Mouse (Mus musculus): ENCODE results near the gene Scamp3. TPM values are rescaled to one million over a fixed set of nuclear protein-coding genes. Genes with fewer than 3 reads are reported as not detected.

Gene Scamp3
- polyA plus RNA-seq, 1 experiment = 88.5 TPM

DNA sequence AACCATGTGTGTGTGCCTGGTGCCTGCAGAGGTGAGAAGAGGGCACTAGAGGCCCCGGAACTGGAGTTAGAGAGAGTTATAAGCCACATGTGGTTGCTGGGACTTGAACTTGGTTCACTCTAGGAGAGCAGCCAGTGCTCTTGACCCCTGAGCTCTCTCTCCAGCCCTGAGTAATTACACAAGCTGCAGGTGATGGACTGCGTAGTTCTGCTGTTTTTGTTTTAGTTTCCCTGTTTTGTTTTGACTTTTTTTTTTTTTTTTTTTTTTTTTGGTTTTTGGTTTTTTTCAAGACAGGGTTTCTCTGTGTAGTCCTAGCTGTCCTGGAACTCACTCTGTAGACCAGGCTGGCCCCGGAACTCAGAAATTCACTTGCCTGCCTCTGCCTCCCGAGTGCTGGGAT, 15.5 kb upstream of the Scamp3 start:
- 79% methylated on average over 4 of the region's 4 CpGs for WGBS

DNA sequence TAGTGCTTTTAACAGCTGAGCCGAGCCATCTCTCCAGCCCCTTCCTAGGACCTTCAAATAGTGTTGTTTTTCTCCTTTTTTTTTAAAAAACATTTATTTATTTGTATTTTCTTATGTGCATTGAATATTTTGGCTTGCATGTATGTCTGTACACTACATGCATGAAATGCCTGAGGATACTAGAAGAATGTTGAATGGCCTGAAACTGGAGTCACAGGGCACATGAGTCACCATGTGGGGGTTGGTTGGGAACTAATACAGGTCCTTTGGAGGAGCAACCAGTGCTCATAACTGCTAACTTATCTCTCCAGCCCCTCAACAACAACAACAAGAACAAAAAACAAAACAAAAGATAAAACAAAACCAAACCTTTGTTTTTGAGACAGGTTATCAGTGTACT, 14.2 kb upstream of the Scamp3 start:
- WGBS = 80% methylated on average over 1 of the region's 1 CpGs
- DNase-seq (ENCODE audit: low read depth, low spot score) = no peak

More for the DNA sequence above, 15.5 kb upstream of the Scamp3 start:
- DNase-seq (ENCODE audit: low read depth, low spot score) = no peak

DNA sequence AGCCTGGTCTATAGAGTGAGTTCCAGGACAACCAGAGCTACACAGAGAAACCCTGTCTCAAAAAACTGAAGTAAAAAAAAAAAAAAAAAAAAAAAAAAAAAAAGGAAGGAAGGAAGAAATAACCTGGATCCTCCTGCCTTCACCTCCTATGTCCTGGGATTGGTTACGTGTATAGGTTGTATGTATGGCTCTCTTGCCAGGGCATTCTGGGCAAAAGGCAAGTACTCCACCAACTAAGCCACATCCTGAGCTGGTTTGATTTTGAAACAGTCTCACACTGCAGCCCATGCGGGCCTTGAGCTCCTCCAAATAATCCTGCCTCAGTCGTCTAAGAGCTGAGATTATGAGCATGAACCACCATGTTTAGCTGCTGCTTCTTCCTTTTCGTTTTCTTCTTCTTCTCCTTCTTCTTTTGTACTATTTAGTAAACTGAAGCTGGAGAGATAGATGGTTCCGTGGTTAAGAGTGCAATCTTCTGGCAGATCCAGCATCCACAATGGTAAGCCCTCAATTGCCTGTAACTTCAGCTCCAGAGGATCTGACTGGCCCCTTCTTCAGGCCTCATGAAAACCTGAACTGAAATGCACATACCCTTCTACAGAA, 13.5 kb upstream of the Scamp3 start:
- no peak for DNase-seq (ENCODE audit: low read depth, low spot score)
- 64% methylated on average over 5 of the region's 5 CpGs for WGBS

DNA sequence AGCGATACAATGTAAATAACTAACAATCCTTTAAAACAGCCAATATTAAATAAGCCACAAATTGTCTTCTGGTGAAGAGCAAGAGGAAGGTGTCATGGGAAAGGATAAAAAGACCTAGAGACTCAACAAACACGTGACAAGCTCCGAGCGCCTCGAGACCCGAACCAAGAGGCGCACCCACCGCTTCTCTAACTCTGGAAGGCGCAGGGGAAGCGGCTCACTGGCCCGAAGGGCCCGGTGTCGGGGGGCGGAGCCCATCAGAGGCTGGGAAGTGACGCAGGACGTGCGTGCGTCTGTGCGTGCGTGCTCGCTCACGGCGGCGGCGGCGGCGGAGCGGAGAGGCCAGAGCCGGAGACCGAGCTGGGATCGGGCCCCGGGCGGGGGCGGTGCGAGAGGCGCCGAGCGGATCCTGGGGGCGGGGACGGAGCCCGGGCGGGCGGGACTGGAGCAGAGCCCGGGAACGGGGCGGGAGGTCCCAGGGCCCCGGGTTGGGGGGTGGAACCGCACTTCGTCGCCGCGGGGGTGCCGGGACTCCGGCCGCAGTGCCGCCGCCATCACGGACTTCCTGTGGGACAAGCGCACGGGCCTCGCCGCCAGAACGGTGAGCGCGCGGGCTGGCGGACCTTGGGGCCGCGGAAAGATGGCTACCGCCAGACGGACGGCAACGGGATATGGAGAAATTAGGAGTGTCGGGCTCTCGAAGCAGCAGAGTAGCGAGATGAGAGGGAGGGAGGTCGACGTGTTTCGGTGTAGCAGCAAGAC, 12.6 kb upstream of the Scamp3 start, which contains the start of gene Clk2:
TSS of gene Clk2 (plus strand) at position 290 of the 762 bp plus-strand sequence.
- under 1% methylated on average over 78 of the region's 79 CpGs for WGBS
- DNase-seq (ENCODE audit: low read depth, low spot score) = peak; percentile 57

DNA sequence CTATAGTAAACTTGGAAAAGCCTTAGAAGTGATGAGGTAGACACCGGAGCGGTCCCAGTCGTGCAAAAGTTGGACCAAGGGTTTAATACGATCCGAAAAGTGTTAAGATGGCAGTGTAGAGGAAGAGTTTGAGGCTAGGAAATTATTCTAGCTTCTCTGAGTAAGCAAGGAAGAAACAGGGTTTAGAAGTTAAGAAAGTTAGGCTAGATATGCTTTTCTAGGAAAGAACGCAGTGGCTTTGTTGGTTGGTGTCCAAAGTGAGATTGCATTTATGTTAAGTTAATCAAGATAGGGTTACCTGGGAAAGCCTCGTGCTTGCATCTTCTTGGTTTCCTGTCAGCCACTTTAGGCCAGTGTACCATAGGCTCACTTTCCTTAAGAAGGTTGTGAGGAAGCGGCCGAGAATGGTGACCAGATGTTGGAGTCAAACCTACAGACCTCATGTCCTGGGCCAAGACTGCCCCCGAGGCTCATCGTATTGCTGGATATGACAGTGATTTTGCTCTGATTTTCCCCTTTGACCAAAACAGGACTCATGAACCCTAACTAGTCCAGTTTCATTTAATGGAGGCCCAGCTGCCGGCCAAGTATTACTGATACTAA, 11.9 kb upstream of the Scamp3 start:
- no peak for DNase-seq (ENCODE audit: low read depth, low spot score)
- WGBS = 6% methylated on average over 12 of the region's 12 CpGs

DNA sequence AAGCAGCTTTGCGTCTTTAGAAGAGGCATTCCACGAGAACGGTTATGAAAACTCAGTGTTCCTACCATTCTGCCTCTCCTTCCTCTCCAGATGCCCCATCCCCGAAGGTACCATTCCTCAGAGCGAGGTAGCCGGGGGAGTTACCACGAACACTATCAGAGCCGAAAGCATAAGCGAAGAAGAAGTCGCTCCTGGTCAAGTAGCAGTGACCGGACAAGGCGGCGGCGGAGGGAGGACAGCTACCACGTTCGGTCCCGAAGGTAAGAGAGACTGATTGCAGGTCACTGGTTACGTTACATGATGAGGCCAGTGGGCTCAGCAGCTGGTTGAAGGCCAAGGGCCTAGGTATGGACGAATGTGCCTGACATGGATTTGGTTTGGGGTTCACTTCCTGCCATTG, 10.3 kb upstream of the Scamp3 start:
- 92% methylated on average over 19 of the region's 19 CpGs for WGBS
- DNase-seq (ENCODE audit: low read depth, low spot score) = no peak

DNA sequence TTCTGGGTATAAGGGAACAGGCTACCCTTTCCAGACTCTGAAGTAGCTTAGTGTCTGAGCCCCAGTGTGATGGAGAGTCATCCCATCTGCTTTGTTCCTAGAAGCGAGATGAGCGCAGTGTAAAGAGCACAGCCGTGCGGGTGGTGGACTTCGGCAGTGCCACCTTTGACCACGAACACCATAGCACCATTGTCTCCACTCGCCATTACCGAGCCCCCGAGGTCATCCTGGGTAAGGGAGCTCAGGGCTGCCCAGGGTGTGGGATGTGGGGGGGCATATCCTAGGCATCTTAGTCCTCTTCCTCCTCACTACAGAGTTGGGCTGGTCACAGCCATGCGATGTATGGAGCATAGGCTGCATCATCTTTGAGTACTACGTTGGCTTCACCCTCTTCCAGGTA, 2.4 kb upstream of the Scamp3 start:
- DNase-seq (ENCODE audit: low read depth, low spot score) = no peak
- WGBS = 91% methylated on average over 11 of the region's 11 CpGs

DNA sequence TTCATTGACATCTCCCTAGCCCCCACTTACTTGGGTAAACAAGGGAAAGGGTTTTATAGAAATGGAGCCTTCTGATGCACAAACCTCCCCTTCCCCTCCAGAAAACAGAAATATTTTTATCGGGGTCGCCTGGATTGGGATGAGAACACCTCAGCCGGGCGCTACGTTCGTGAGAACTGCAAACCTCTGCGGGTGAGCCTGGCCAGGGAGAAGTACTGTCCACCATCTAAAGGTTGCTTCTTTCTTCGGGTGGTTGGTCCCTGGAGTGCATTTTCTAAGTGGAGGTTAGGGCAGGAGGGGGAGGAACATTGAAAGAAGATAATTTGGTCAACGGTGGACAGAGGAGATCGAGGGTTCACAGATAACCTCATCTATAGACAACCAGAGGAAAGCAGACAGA, 1.7 kb upstream of the Scamp3 start:
- no peak for DNase-seq (ENCODE audit: low read depth, low spot score)
- WGBS = 86% methylated on average over 10 of the region's 10 CpGs

DNA sequence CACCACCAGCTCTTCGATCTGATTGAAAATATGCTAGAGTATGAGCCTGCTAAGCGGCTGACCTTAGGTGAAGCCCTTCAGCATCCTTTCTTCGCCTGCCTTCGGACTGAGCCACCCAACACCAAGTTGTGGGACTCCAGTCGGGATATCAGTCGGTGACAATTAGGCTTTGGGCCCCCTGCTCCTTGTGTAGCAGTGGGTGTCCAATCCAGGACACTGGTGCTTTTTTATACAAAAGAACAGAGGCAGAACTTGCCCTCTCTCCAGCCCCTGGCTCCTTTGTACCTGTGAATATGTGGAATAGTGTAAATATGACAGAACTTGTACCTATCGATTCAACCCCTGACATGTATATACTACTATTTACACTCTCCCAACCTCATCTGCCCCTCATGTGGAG, 852 bp upstream of the Scamp3 start:
- no peak for DNase-seq (ENCODE audit: low read depth, low spot score)
- 81% methylated on average over 7 of the region's 7 CpGs for WGBS

DNA sequence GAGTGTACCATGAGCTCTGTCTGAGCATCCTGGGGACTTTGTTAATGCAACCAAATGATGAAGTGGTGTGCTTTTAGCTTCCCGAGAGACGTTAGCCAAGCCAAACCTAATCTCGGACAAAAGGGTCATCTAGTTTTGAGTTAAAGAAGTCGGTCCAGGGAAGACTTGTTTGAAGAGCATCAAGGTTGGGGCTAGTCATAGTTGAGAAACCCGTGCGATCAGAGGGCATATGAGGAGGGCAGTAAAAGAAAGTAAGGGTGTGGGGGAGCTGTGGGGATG, 773 bp downstream of the Scamp3 start:
- 2% methylated on average over 6 of the region's 6 CpGs for WGBS
- no peak for DNase-seq (ENCODE audit: low read depth, low spot score)

DNA sequence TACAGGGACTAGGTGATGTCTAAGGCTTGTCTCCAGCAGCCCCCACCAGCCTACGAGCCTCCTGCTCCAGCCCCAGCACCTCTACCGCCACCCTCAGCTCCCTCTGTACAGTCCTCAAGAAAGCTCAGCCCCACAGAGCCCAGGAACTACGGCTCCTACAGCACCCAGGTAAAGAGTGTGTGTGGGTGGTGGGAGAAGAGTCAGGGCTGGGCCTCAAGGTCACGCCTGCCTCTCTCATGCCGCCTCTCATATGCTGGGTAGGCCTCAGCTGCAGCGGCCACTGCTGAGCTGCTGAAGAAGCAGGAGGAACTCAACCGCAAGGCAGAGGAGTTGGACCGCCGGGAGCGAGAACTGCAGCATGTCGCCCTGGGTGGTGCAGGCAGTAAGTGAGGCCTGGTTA, 1.8 kb downstream of the Scamp3 start:
- WGBS = 92% methylated on average over 11 of the region's 11 CpGs
- no peak for DNase-seq (ENCODE audit: low read depth, low spot score)

DNA sequence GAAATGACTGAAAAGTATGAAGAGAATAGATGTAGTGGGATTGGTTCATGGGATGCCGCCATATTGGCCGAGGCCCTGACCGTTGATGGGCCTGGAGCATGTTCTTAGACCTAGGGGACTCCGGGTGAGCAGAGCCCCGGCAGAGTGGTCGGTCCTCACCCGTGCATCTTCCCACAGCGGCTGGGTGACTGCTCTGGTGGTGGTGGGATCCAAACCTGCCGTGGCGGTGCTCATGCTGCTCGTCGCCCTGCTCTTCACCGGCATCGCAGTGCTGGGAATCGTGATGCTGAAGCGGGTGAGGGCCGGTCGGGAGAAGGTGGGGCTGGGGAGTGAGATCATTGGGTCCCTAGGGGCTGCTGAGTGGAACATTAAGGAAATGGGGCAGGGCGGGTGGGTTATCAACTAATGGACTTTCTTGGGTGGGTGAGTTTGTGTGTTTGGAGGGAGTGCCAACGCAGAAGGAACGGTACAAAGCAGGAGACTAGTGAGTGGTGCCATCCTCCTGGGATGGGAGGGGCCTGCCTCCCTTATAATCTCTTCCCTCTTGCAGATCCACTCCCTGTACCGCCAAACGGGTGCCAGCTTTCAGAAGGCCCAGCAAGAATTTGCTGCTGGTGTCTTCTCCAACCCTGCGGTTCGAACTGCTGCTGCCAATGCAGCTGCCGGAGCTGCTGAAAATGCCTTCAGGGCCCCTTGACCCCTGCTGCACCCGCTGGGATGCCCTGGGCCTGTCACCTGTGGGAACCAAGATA, 4.7 kb downstream of the Scamp3 start:
- 93% methylated on average over 27 of the region's 27 CpGs for WGBS
- DNase-seq (ENCODE audit: low read depth, low spot score) = no peak

DNA sequence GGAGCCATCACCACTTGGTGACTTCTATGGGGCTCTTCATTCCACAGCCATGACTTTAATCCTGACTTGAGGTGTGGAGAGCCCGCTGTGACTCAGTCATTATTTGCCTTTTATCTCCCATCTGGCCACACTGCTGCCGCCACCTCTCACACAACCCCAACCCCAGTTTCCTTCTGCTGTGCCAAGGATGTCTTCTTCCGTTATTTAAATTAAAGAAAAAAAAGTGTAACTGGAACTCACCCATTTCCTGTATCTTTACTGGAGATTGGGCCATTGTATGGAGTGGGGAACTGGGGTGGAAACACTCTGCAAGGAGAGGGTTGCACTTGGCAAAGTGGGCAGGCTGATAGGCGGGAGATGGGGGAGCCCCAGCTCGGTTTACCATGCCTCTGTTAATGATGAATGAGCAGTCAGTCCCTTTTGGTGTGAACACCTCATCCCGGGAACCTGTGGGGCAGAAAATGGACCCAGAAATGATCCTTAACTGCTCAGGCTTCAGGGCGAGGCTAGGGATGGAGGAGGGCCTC, 5.3 kb downstream of the Scamp3 start:
- 40% methylated on average over 7 of the region's 7 CpGs for WGBS
- DNase-seq (ENCODE audit: low read depth, low spot score) = no peak

DNA sequence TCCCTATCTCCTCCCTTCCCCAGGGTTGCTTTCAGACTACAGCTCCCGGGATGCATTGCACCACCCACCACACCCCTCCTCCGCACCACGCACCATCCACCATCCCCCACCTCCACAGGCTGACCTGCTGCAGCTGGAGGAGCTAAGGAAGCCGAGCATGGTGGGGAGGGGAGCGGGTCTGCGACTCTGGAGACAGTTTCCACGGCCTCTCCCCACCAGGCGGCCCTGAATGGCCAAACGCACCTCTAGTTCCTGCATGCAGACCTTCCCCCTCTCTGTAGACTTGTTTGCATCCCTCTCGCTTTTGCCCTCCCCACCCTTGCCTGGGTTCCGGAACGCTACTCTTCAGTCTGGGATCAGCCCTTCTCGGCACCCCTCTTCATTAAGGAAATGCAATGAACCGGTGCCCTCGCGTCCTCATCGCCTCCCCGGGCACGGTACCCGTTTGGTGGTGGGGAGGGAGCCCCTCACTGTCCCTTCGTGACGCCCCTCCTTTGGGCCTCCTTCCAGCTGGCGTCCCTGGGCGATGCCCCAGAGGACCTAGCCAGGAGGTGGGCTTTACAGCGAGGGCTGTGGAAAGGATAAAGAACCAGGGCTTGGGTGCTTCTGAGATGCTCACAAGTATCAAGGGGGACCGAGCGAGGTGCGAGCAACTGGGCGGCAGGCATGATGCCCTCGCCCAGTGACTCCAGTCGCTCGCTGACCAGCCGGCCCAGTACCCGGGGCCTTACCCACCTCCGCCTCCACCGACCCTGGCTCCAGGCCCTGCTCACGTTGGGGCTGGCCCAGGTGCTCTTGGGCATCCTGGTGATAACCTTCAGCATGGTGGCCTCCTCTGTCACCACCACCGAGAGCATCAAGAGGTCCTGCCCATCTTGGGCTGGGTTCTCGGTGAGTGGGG, 6.0 kb downstream of the Scamp3 start, which contains the start of gene Fam189b:
TSS of gene Fam189b (plus strand) at position 86 of the 901 bp plus-strand sequence.
- peak; percentile 56 for DNase-seq (ENCODE audit: low read depth, low spot score)
- 8% methylated on average over 39 of the region's 39 CpGs for WGBS

DNA sequence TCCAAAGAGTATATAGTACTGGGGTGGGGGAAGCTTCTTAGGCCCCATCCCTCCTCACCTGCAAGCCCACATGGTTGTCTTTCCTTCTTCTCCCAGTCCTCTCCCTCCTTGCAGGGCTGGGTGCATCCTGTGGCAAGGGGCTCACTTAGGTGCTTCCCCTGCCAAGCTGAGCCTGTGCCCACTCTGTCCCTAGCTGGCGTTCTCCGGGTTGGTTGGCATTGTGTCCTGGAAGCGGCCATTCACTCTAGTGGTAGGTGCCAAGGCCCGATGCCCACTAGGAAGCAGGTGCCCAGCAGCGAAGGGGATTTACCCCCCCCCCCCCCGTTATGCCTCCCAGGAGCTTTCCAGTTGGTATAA, 6.7 kb downstream of the Scamp3 start:
- WGBS = 76% methylated on average over 6 of the region's 6 CpGs
- DNase-seq (ENCODE audit: low read depth, low spot score) = no peak

DNA sequence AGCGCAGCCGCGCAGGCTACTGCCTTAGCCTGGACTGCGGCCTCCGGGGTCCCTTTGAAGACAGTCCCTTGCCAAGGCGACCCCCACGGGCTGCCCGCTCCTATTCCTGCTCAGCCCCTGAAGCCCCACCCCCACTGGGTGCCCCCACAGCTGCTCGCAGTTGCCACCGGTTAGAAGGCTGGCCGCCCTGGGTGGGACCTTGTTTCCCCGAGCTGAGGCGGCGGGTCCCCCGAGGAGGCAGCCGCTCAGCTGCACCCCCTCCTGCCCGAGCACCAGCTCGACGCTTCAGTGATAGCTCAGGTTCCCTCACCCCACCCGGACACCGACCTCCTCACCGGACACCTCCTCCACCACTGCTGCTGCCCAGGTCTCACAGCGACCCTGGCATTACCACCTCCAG, 9.9 kb downstream of the Scamp3 start:
- WGBS = 72% methylated on average over 23 of the region's 23 CpGs
- no peak for DNase-seq (ENCODE audit: low read depth, low spot score)

DNA sequence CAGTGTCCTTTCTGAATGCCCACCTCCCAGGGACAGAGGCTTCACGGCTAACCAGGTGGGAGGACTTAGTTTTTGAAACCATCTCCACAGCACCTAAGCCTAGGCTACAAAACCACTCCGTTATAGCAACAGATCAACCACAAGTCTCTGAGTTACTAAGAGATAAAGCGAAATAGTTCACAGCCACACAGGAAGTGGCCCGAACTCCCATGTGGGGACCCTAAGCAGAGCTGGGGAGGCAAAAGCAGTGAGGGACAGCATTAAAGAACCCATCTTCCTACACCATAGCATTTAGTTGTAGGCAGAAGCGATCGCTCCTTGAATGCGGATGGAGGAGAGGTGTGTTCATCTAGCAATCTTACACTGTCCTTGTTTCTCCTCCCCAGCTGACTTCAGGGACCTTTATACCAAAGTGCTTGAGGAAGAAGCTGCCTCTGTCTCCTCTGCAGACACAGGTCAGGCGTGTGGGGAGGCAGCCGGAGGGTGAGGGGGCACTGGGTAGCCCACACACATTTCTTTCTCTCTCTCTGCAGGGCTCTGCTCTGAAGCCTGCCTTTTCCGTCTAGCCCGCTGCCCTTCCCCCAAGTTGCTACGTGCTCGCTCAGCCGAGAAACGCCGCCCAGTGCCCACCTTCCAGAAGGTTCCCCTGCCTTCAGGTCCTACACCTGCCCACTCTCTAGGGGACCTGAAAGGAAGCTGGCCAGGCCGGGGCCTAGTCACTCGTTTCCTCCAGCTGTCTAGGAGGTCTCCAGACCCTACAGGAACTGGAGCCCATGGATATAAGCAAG, 10.6 kb downstream of the Scamp3 start:
- DNase-seq (ENCODE audit: low read depth, low spot score) = no peak
- WGBS = 88% methylated on average over 18 of the region's 18 CpGs

DNA sequence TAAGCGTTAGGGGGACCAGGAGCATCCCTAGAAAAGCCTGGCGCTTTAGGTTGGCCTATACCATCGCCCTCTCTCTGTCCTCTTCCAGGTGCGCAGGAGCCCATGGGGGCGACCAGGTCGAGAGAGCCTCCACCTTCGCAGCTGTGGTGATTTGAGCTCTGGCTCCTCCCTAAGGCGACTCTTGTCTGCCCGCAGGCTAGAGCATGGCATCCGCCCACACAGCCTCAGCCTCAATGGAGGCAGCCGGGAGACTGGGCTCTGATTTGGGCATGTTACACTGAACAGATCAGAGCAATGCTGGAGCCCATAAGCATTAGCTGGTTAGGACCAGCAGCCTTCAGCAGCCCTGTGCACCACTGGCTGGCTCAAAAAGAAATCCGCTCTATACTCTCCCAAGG, 11.2 kb downstream of the Scamp3 start:
- no peak for DNase-seq (ENCODE audit: low read depth, low spot score)
- 75% methylated on average over 12 of the region's 12 CpGs for WGBS

DNA sequence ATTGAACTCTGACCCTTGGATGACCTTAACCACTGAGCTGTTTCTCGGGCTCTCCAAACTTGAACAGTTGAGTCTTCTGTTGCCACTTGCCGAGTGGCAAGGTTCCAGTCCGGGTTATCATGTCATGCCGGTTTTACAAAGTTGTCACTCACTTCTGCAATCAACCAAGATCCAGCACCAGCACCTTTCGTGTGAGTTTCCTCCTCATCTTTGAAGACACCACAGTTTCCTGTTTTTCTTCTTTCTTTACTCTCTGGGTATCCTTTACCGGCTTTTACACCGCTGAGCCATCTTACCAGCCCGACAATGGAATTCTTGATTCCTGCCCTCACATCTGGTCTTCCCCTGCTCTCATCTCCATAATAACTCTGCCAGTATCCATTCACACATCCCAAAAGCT, 13.2 kb downstream of the Scamp3 start:
- 73% methylated on average over 8 of the region's 8 CpGs for WGBS
- no peak for DNase-seq (ENCODE audit: low read depth, low spot score)
